Mouse (Mus musculus): ENCODE measurements around the gene Syce2. TPM values are rescaled to one million over a fixed set of nuclear protein-coding genes. Genes with fewer than 3 reads are reported as not detected.

The Syce2 gene
- total and polyA plus RNA-seq, 3 experiments, result 0.54 TPM; not detected in 2

DNA sequence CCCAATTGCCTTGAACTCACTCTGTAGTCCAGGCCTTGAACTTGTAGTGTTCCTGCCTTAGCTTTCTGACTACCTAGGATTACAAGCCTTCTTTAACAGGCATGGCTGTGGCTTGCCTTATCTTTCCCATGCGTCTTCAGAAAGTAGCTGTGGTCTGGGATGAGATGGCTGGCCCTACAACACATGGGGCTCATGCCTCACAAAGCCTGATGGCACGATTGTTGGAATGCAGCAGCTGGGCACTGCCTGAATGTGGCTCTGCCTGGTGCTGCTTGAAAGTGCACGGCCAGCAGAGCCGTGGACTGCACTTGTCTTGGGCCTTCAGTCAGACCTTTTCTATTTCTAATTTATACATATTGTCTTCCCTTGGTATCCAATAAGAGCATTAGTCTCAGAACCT lies 12.8 kb downstream of the Syce2 start:
- DNase-seq (ENCODE audit: extremely low read depth), result no peak
- in situ Hi-C loops (cut with MboI; ENCODE audit: low pct_ligation_motif_present, low pct_unique_long_range_greater_than_20kb, low sequenced_read_pairs) (loop anchor here (5.0 kb wide), 1 partner anchor 37 kb away; the partner anchor contains the start of gene Calr), dilution Hi-C loops (cut with MboI; ENCODE audit: extremely low pct_ligation_motif_present, extremely low pct_unique_long_range_greater_than_20kb, low sequenced_read_pairs) (no loop called here)
- Histone ChIP-seq H3K27ac (ENCODE audit: insufficient read depth, low read depth) (no peak overlapping the region), H3K79me2 (replicated peaks; ENCODE audit: control insufficient read depth, extremely low read depth, insufficient read depth, poor library complexity, severe bottlenecking) (no peaks in the 10 kb centered on the region), H3K4me3 (replicated peaks in 1 of 3; ENCODE audit: low read depth in 2 of 3, low read length in 2 of 3, poor library complexity in 1 of 3) (no peak overlapping the region), H3K9ac (ENCODE audit: insufficient read depth, low read depth) (no peak overlapping the region), H3K4me2 (ENCODE audit: insufficient read depth, low read depth, poor library complexity, severe bottlenecking) (no peak overlapping the region), H3K36me3 (replicated peaks in 1 of 2; ENCODE audit: control insufficient read depth in 1 of 2, insufficient read depth in 1 of 2, low read length in 1 of 2) (peaks cover 14 to 47% of the 10 kb centered on the region in 2 experiments), H3K9me3 (replicated peaks; ENCODE audit: low read length) (no peaks in the 10 kb centered on the region), H3K27me3 (replicated peaks) (no peaks in the 10 kb centered on the region), H3K4me1 (ENCODE audit: control insufficient read depth in 1 of 2, insufficient read depth in 2 of 2) (peaks cover 0 to 2% of the 10 kb centered on the region in 2 experiments; a peak in 1 of 4 replicates)
- TF ChIP-seq POLR2A (IDR thresholded peaks at IDR 0.05; ENCODE audit: low read depth, low read length) (no peak), BHLHE40 (IDR thresholded peaks at IDR 0.05; ENCODE audit: low read depth, low read length) (no peak), TBP (conservative IDR thresholded peaks at IDR 0.05; ENCODE audit: low read depth, low read length) (no peak), MEF2A (IDR thresholded peaks at IDR 0.05; ENCODE audit: borderline replicate concordance, low read depth, low read length) (no peak), ZC3H11A (IDR thresholded peaks at IDR 0.05; ENCODE audit: low read depth, low read length) (no peak), RAD21 (IDR thresholded peaks at IDR 0.05; ENCODE audit: low read depth, low read length) (no peak), MAX (IDR thresholded peaks at IDR 0.05; ENCODE audit: low read length) (no peak), ETS1 (conservative IDR thresholded peaks at IDR 0.05; ENCODE audit: low read depth, low read length) (no peak), NELFE (IDR thresholded peaks at IDR 0.05; ENCODE audit: low read depth, low read length) (no peak), CHD2 (IDR thresholded peaks at IDR 0.05; ENCODE audit: low read length) (no peak), NRF1 (IDR thresholded peaks at IDR 0.05; ENCODE audit: low read depth, low read length) (no peak), RCOR1 (conservative IDR thresholded peaks at IDR 0.05; ENCODE audit: low read depth, low read length) (no peak)

GRCm38 (mm10) chr8:84888280-84888679 lies 16.4 kb downstream of the Syce2 start:
- Histone ChIP-seq H3K4me3 (replicated peaks in 1 of 3; ENCODE audit: low read depth in 2 of 3, low read length in 2 of 3, poor library complexity in 1 of 3) (no peak overlapping the region), H3K36me3 (replicated peaks in 1 of 2; ENCODE audit: control insufficient read depth in 1 of 2, insufficient read depth in 1 of 2, low read length in 1 of 2) (peaks cover 16 to 64% of the 10 kb centered on the region in 2 experiments), H3K27me3 (replicated peaks) (no peaks in the 10 kb centered on the region), H3K9me3 (replicated peaks; ENCODE audit: low read length) (no peaks in the 10 kb centered on the region), H3K79me2 (replicated peaks; ENCODE audit: control insufficient read depth, extremely low read depth, insufficient read depth, poor library complexity, severe bottlenecking) (no peaks in the 10 kb centered on the region), H3K4me2 (ENCODE audit: insufficient read depth, low read depth, poor library complexity, severe bottlenecking) (no peak overlapping the region), H3K4me1 (ENCODE audit: control insufficient read depth in 1 of 2, insufficient read depth in 2 of 2) (peaks cover 7 to 14% of the 10 kb centered on the region in 2 experiments; a peak in 3 of 4 replicates), H3K9ac (ENCODE audit: insufficient read depth, low read depth) (no peak overlapping the region), H3K27ac (ENCODE audit: insufficient read depth, low read depth) (no peak overlapping the region)
- dilution Hi-C loops (cut with MboI; ENCODE audit: extremely low pct_ligation_motif_present, extremely low pct_unique_long_range_greater_than_20kb, low sequenced_read_pairs) (no loop called here), in situ Hi-C loops (cut with MboI; ENCODE audit: low pct_ligation_motif_present, low pct_unique_long_range_greater_than_20kb, low sequenced_read_pairs) (loop anchor here (5.0 kb wide), 1 partner anchor 41 kb away; the partner anchor contains the start of gene Calr)
- no peak for TF ChIP-seq CHD1 (IDR thresholded peaks at IDR 0.05; ENCODE audit: low read depth, low read length)
- TF ChIP-seq UBTF (IDR thresholded peaks at IDR 0.05; ENCODE audit: low read depth, low read length), result no peak
- no peak for TF ChIP-seq MXI1 (IDR thresholded peaks at IDR 0.05; ENCODE audit: low read depth, low read length)
- TF ChIP-seq RCOR1 (conservative IDR thresholded peaks at IDR 0.05; ENCODE audit: low read depth, low read length), result no peak
- TF ChIP-seq MAZ (IDR thresholded peaks at IDR 0.05; ENCODE audit: low read depth, low read length), result no peak
- TF ChIP-seq MAFK (IDR thresholded peaks at IDR 0.05; ENCODE audit: insufficient replicate concordance, low read length), result no peak
- TF ChIP-seq IRF4 (IDR thresholded peaks at IDR 0.05; ENCODE audit: low read depth, low read length), result no peak
- TF ChIP-seq BHLHE40 (IDR thresholded peaks at IDR 0.05; ENCODE audit: low read depth, low read length), result no peak
- no peak for TF ChIP-seq GABPA (IDR thresholded peaks at IDR 0.05; ENCODE audit: insufficient replicate concordance, low read depth, low read length)
- no peak for TF ChIP-seq USF2 (conservative IDR thresholded peaks at IDR 0.05; ENCODE audit: low read depth, low read length)
- no peak for TF ChIP-seq SIN3A (IDR thresholded peaks at IDR 0.05; ENCODE audit: low read length)
- TF ChIP-seq HCFC1 (IDR thresholded peaks at IDR 0.05; ENCODE audit: low read depth, low read length), result no peak
- no peak for TF ChIP-seq NELFE (IDR thresholded peaks at IDR 0.05; ENCODE audit: low read depth, low read length)
- no peak for TF ChIP-seq POLR2A (IDR thresholded peaks at IDR 0.05; ENCODE audit: low read depth, low read length)
- no peak for TF ChIP-seq PAX5 (IDR thresholded peaks at IDR 0.05; ENCODE audit: low read length)
- TF ChIP-seq ELF1 (IDR thresholded peaks at IDR 0.05; ENCODE audit: low read depth, low read length), result no peak
- TF ChIP-seq RAD21 (IDR thresholded peaks at IDR 0.05; ENCODE audit: low read depth, low read length), result no peak
- no peak for TF ChIP-seq ZKSCAN1 (IDR thresholded peaks at IDR 0.05; ENCODE audit: borderline replicate concordance, low read depth, low read length)
- DNase-seq (ENCODE audit: extremely low read depth), result no peak

All from CH12.LX (cell line).